Mouse (Mus musculus) intestine, embryonic 14.5 days (tissue): ENCODE measurements around the gene Sigmar1. TPM values are rescaled to one million over a fixed set of nuclear protein-coding genes. Genes with fewer than 3 reads are reported as not detected.
A peak's percentile ranks its signal among the peaks of the same experiment; 100 is the strongest.

ENCODE experiments used
- ATAC-seq: fragments of 200-750 bp; cut with Nextera tagmentation; replicated peaks from 2 replicates; pipeline ENCODE4 v1.8.0; 2017; ENCODE audit warnings: low read depth, moderate number of reproducible peaks, moderate TSS enrichment, moderate library complexity; ENCODE audit not compliant: low FRiP score, low TSS enrichment
- DNase-seq: peaks from one replicate; pipeline ENCODE4 v3.0.0-alpha.2; 2018; ENCODE audit warnings: low spot score
- H3K27ac ChIP-seq: fragments of 300-500 bp; sonication (generic); 2 replicates; pipeline ENCODE4 v1.5.1; 2014; ENCODE audit warnings: low read depth, mild to moderate bottlenecking, control low read depth
- H3K27me3 ChIP-seq: fragments of 300-500 bp; sonication (generic); replicated peaks from 2 replicates; pipeline ENCODE4 v1.6.1; 2014; ENCODE audit warnings: low read length, control low read depth; ENCODE audit not compliant: control insufficient read depth, insufficient read depth
- H3K36me3 ChIP-seq: fragments of 300-500 bp; sonication (generic); 2 replicates; pipeline ENCODE4 v1.6.1; 2014; ENCODE audit warnings: low read length, control low read depth; ENCODE audit not compliant: control insufficient read depth, insufficient read depth
- H3K4me1 ChIP-seq: fragments of 300-500 bp; sonication (generic); replicated peaks from 2 replicates; pipeline ENCODE4 v1.6.1; 2014; ENCODE audit warnings: low read length, control low read depth, mixed read lengths; ENCODE audit not compliant: control insufficient read depth, insufficient read depth
- H3K4me2 ChIP-seq: fragments of 300-500 bp; sonication (generic); 2 replicates; pipeline ENCODE4 v1.6.1; 2014; ENCODE audit warnings: low read length
- H3K4me3 ChIP-seq: fragments of 300-500 bp; sonication (generic); 2 replicates; pipeline ENCODE4 v1.5.1; 2014; ENCODE audit warnings: low read depth, low read length, control low read depth, mixed read lengths
- H3K9ac ChIP-seq: fragments of 300-500 bp; sonication (generic); 2 replicates; pipeline ENCODE4 v1.6.1; 2014; ENCODE audit warnings: mild to moderate bottlenecking, low read length
- H3K9me3 ChIP-seq: fragments of 300-500 bp; sonication (generic); 2 replicates; pipeline ENCODE4 v1.6.1; 2016; ENCODE audit warnings: low read length, control low read depth; ENCODE audit not compliant: control insufficient read depth
- whole genome bisulfite sequencing: fragments of 180-500 bp; shearing (Covaris S2); extraction: QIAGEN DNeasy Blood & Tissue Kit; methylation state at CpG from one replicate; pipeline ENCODE4 v1.1.7; 2014; 5-methylcytosine and 5-hydroxymethylcytosine counted together
- polyA plus RNA-seq: library from polyadenylated mRNA; unstranded; fragments of >200 nt; fragmentation: Nextera tagmentation; extraction: Ambion mirVana; gene quantifications from 2 replicates; pipeline ENCODE4 v1.2.1, GENCODE M21; 2014

Sigmar1 gene
- polyA plus RNA-seq, 1 experiment from 2014 or later: 113 TPM

DNA sequence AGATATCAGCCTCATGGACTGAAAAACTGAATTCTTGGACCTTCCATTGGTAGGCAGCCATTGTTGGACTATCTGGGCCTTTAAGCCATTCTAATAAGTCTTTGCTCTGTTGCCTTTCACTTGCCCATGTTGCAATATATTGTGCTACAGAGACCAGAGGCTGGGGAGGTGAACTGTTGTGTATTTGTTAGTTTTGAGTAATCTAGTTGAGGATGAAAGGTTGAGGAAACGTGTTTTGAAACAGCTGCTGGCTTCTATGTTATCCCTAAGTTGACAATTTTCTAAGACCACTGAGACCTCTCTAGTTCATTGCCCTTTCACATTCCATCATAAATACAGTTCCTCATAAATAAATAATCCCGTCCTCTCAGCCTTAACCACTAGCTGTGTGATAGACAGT is 11.8 kb downstream of the Sigmar1 start:
- 79% methylated on average over 2 of the region's 2 CpGs for WGBS
- H3K9ac ChIP-seq: no peak overlapping the region
- H3K36me3 ChIP-seq: peaks cover 4% of the 10 kb centered on the region
- no peak overlapping the region for H3K27ac ChIP-seq
- ATAC-seq (no peak), DNase-seq (no peak)
- no peak overlapping the region for H3K4me2 ChIP-seq
- peaks cover 14% of the 10 kb centered on the region; the same call in 1 of the 2 replicates for H3K9me3 ChIP-seq
- H3K4me3 ChIP-seq: no peak overlapping the region
- H3K27me3 ChIP-seq: no peaks in the 10 kb centered on the region
- H3K4me1 ChIP-seq: peaks cover 12% of the 10 kb centered on the region

DNA sequence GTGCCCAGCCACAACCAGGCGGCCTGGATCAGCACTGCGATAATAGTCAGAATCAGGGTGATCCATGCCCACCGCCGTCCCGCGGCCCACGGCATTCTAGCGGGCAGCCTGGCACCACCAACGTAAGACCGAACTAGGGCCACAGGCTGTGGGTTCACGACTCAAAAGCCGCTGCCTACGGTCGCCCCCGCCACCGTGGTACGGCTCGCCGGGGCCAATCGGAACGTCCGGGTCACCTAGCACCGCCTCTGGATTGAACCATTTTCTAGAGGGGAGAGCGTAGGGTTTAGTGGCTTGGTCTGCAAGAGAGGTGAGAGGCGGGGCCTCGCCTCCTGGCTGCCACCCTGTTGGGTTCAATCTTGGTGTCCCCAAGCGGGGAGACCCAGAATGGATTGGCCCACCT is 14.8 kb downstream of the Sigmar1 start:
- under 1% methylated on average over 27 of the region's 27 CpGs for WGBS

GRCm38 (mm10) chr4:41740380-41741157 is 15.4 kb downstream of the Sigmar1 start:
- peak overlapping the region; percentile 82 for H3K27ac ChIP-seq
- peaks cover 12% of the 10 kb centered on the region for H3K4me1 ChIP-seq
- no peak for DNase-seq
- H3K27me3 ChIP-seq: no peaks in the 10 kb centered on the region
- WGBS: 1% methylated on average over 45 of the region's 48 CpGs
- peaks cover 16% of the 10 kb centered on the region for H3K36me3 ChIP-seq
- H3K9ac ChIP-seq: peak overlapping the region; percentile 69
- ATAC-seq: peak; percentile 85
- peak overlapping the region; percentile 76 for H3K4me3 ChIP-seq
- peak overlapping the region; percentile 94 for H3K4me2 ChIP-seq
- 0 out of 2 replicates have a peak, but pooled peaks cover 2% of the 10 kb centered on the region for H3K9me3 ChIP-seq

More for the DNA sequence above, 14.8 kb downstream of the Sigmar1 start:
- Histone ChIP-seq H3K4me1 (peaks cover 12% of the 10 kb centered on the region), H3K4me3 (peak overlapping the region; percentile 76), H3K4me2 (peak overlapping the region; percentile 94), H3K9me3 (0 out of 2 replicates have a peak, but pooled peaks cover 4% of the 10 kb centered on the region), H3K27me3 (no peaks in the 10 kb centered on the region), H3K36me3 (peaks cover 16% of the 10 kb centered on the region), H3K27ac (peak overlapping the region; percentile 82), H3K9ac (peak overlapping the region; percentile 69)
- ATAC-seq (peak; percentile 95), DNase-seq (peak; percentile 94)

- H3K27me3 ChIP-seq: no peaks in the 10 kb centered on the region
These were observed 16.7 kb downstream of the Sigmar1 start for GRCm38 (mm10) chr4:41739260-41739659.

DNA sequence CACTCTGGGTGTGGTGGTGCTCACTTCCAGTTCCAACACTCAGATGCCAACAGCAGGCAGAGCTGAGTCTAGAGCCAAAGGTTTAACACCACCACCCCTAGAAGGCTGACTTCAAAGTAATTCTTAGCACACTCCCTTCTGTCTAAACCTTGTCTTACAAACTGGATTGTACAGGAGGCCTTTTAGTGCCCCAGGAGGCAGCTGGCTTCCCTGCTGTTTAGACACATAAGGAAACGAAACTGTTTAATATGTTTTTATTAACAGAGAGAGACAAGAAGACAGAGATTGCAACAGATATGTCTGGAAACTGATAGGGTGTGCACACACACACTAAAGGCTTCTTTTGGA is 17.7 kb downstream of the Sigmar1 start:
- ATAC-seq (no peak), DNase-seq (no peak)
- no peak overlapping the region for H3K9ac ChIP-seq
- H3K4me1 ChIP-seq: peaks cover 12% of the 10 kb centered on the region
- peaks cover 16% of the 10 kb centered on the region for H3K36me3 ChIP-seq
- H3K4me2 ChIP-seq: no peak overlapping the region
- H3K27ac ChIP-seq: no peak overlapping the region
- 78% methylated on average over 1 of the region's 1 CpGs for WGBS
- peaks cover 6% of the 10 kb centered on the region for H3K27me3 ChIP-seq
- no peak overlapping the region for H3K4me3 ChIP-seq
- H3K9me3 ChIP-seq: 0 out of 2 replicates have a peak, but pooled peaks cover 2% of the 10 kb centered on the region

More at GRCm38 (mm10) chr4:41739260-41739659, 16.7 kb downstream of the Sigmar1 start:
- Histone ChIP-seq H3K4me1 (peaks cover 12% of the 10 kb centered on the region), H3K4me2 (no peak overlapping the region), H3K36me3 (peaks cover 16% of the 10 kb centered on the region), H3K9ac (no peak overlapping the region), H3K27ac (no peak overlapping the region), H3K9me3 (0 out of 2 replicates have a peak, but pooled peaks cover 2% of the 10 kb centered on the region), H3K4me3 (no peak overlapping the region)
- ATAC-seq: no peak
- WGBS: 93% methylated on average over 13 of the region's 13 CpGs
- DNase-seq: no peak

DNA sequence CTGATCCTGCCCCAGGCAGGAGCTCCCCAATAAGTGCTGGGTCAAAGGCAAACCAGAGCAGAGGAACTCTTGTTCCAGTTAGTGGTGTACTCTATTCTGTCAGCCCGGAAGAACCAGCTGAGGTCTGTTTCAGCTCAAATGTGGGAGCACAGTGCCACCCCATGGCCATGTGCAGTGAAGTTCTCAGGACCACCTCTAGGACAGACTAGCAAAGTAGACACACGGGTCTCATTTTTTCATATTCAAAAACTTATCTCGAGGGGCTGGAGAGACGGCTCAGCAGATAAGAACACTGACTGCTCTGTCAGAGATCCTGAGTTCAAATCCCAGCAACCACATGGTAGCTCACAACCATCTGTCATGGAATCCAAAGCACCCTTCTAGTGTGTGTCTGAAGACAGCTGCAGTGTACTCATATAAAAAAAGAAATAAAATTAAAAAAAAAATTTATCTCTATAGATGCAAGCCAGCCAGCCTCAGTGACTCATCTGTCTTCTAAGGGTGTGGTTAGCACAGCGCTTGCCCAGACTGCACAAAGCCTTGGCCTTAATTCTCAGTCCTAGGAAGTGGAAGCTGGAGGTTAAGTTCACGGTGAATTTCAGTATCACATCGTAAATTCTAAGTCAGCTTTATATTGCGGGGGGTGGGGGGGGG is 18.2 kb downstream of the Sigmar1 start:
- WGBS: 32% methylated on average over 8 of the region's 8 CpGs
- Histone ChIP-seq H3K4me3 (no peak overlapping the region), H3K27ac (no peak overlapping the region)

DNA sequence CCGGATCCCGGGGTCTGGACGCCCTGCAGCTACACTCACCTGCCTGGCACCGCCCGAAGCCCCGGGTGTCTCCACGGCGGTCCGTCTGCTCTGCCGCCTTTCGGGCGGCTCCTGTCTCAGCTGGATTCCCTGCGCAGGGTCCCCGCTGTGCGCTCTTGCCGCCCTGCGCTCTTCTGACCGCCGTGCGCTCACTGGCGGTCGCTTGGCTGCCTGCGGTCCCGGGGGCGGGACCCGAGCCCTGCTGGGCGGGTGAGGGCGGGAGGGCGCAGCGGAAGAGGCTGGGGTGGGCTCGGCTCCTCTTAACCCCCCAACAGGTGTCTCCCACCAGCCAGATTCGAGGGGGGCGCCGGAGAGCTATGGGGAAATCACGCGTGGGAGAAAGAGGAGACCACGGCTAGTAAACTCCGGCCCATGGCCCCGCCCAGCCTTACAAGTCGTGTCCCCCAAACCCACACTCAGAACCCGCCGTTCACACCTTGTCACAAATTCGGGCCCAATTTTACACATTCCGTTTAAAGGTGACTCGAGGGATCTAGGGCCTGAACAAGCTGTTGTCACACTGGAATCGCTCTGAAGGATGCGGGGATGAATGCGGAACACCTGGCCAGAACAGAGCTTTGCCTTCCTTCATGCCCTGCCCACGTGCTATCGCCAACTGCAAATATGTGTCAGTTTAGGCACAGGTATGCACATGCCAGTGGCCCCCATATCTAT is 24.7 kb downstream of the Sigmar1 start, which contains the start of gene Arid3c:
Gene Arid3c, minus strand, starts transcription at position 91 of the 714 bp plus-strand sequence.
- WGBS: 1% methylated on average over 49 of the region's 50 CpGs
- Histone ChIP-seq H3K4me1 (peaks cover 6% of the 10 kb centered on the region; the same call in 1 of the 2 replicates), H3K27me3 (peaks cover 71% of the 10 kb centered on the region), H3K27ac (no peak within 1 kb of the TSS), H3K9ac (no peak within 1 kb of the TSS), H3K9me3 (0 out of 2 replicates have a peak, but pooled peaks cover 2% of the 10 kb centered on the region), H3K4me3 (peak within 1 kb of the TSS; percentile 25), H3K4me2 (peak within 1 kb of the TSS; percentile 44), H3K36me3 (no peaks in the 10 kb centered on the region)
- ATAC-seq (0 out of 2 replicates have a peak, but pooled peaks have one; percentile 34), DNase-seq (peak; percentile 66)

More for the DNA sequence above, 18.2 kb downstream of the Sigmar1 start:
- peak; percentile 77 for DNase-seq
- peaks cover 16% of the 10 kb centered on the region for H3K36me3 ChIP-seq
- H3K4me1 ChIP-seq: peaks cover 12% of the 10 kb centered on the region
- H3K9ac ChIP-seq: no peak overlapping the region
- peak; percentile 65 for ATAC-seq
- peaks cover 11% of the 10 kb centered on the region for H3K27me3 ChIP-seq
- H3K4me2 ChIP-seq: no peak overlapping the region
- 0 out of 2 replicates have a peak, but pooled peaks cover 2% of the 10 kb centered on the region for H3K9me3 ChIP-seq
